In genomic region chr12:17000628-17001027, GRCm38 (mm10) we compare ENCODE assay signal across 8 mouse cellular contexts. TPM values are rescaled to one million over a fixed set of nuclear protein-coding genes. Genes with fewer than 3 reads are reported as not detected.
DNase-seq lines count a peak whose midpoint lies in the region; ATAC-seq and TF ChIP-seq lines count a peak whose summit lies in the region.

No protein-coding gene starts in this region.

- no peaks in the 10 kb centered on the region for H3K9me3 ChIP-seq in neural tube, embryonic 12.5 days
- H3K9me3 ChIP-seq in liver, postnatal 0 days (ENCODE audit: low read length), result no peaks in the 10 kb centered on the region

- no peak for TF ChIP-seq CTCF in liver, postnatal 0 days (IDR thresholded peaks at IDR 0.05; ENCODE audit: low read depth)
- no peak for TF ChIP-seq CTCF in cerebellum, adult 2 months (IDR thresholded peaks at IDR 0.05; ENCODE audit: borderline replicate concordance, insufficient read depth, low read depth, low read length)

- no peak for DNase-seq in neural tube, embryonic 10.5 days (ENCODE audit: extremely low spot score, low spot score)
- DNase-seq in liver, postnatal 0 days, result peak; percentile 34
- peak; percentile 48 for DNase-seq in thymus, postnatal 14 days
- DNase-seq in left cerebral cortex, adult 8-10 months (ENCODE audit: low spot score in 2 of 2), result no peak
- DNase-seq in adrenal gland, postnatal 25 days, result no peak
- DNase-seq in cerebellum, adult 2 months, result no peak

- no peak overlapping the region for H3K4me3 ChIP-seq in neural tube, embryonic 12.5 days
- 0 out of 2 replicates have a peak overlapping the region, but pooled peaks have one; percentile 68 for H3K4me3 ChIP-seq in liver, postnatal 0 days (ENCODE audit: low read depth, low read length)
- H3K4me3 ChIP-seq in cerebellum, adult 2 months (replicated peaks; ENCODE audit: insufficient read depth, low read depth, low read length), result no peak overlapping the region

- peaks cover under 1% of the 10 kb centered on the region; the same call in 1 of the 2 replicates for H3K36me3 ChIP-seq in neural tube, embryonic 12.5 days
- H3K36me3 ChIP-seq in liver, postnatal 0 days (replicated peaks; ENCODE audit: insufficient read depth, low read length), result no peaks in the 10 kb centered on the region; the same call in 1 of the 2 replicates

- WGBS in neural tube, embryonic 12.5 days, result 41% methylated on average over 6 of the region's 6 CpGs
- 29% methylated on average over 6 of the region's 6 CpGs for WGBS in liver, postnatal 0 days (ENCODE audit: insufficient replicate concordance)
- WGBS in cerebellum, adult 2 months, result 75% methylated on average over 6 of the region's 6 CpGs

- peaks cover 38% of the 10 kb centered on the region for H3K27me3 ChIP-seq in neural tube, embryonic 12.5 days (replicated peaks)
- peaks cover 10% of the 10 kb centered on the region; the same call in 1 of the 2 replicates for H3K27me3 ChIP-seq in liver, postnatal 0 days (ENCODE audit: insufficient read depth, low read length)
- peaks cover 2% of the 10 kb centered on the region; the same call in 1 of the 2 replicates for H3K27me3 ChIP-seq in cerebellum, adult 2 months (ENCODE audit: control insufficient read depth, insufficient read depth, low read length)

- no peak for TF ChIP-seq POLR2A in cerebellum, adult 2 months (IDR thresholded peaks at IDR 0.05; ENCODE audit: borderline replicate concordance, insufficient read depth, low read length)

- no peak overlapping the region for H3K27ac ChIP-seq in neural tube, embryonic 12.5 days
- H3K27ac ChIP-seq in liver, postnatal 0 days (ENCODE audit: low read depth), result peak overlapping the region; percentile 73
- no peak overlapping the region for H3K27ac ChIP-seq in cerebellum, adult 2 months (ENCODE audit: insufficient read depth, low read length)

- H3K9ac ChIP-seq in neural tube, embryonic 12.5 days, result no peak overlapping the region
- H3K9ac ChIP-seq in liver, postnatal 0 days (replicated peaks), result no peak overlapping the region

- peaks cover 12% of the 10 kb centered on the region for H3K4me1 ChIP-seq in neural tube, embryonic 12.5 days
- H3K4me1 ChIP-seq in liver, postnatal 0 days (ENCODE audit: insufficient read depth), result peaks cover 22% of the 10 kb centered on the region
- no peaks in the 10 kb centered on the region; the same call in 1 of the 2 replicates for H3K4me1 ChIP-seq in cerebellum, adult 2 months (ENCODE audit: control insufficient read depth, insufficient read depth, low read length)

- peak overlapping the region; percentile 87; the same call in 1 of the 2 replicates for H3K4me2 ChIP-seq in neural tube, embryonic 12.5 days (replicated peaks)
- H3K4me2 ChIP-seq in liver, postnatal 0 days (ENCODE audit: low read depth, low read length), result peak overlapping the region; percentile 79

- ATAC-seq in neural tube, embryonic 12.5 days (ENCODE audit: low FRiP score, low read depth), result no peak
- peak; percentile 60 for ATAC-seq in common myeloid progenitor, adult 5-6 weeks (replicated peaks; ENCODE audit: low read depth, poor library complexity, severe bottlenecking)
- no peak for ATAC-seq in liver, postnatal 0 days

- no peak for TF ChIP-seq EP300 in liver, postnatal 0 days (IDR thresholded peaks at IDR 0.05; ENCODE audit: low read depth)

RNA-seq across cellular contexts. Expression of gene Pqlc3, which starts 0.4 kb away (rescaled TPM):
- 2.3 and 3.0 TPM in 2 replicates for polyA plus RNA-seq in neural tube, embryonic 12.5 days (2016; fragmentation: Nextera tagmentation; extraction: Ambion mirVana)
- 14.1 and 17.2 TPM in 2 replicates for total RNA-seq in common myeloid progenitor, adult 5-6 weeks (2017)
- 6.5 and 6.7 TPM in 2 replicates for polyA plus RNA-seq in liver, postnatal 0 days (2015; fragmentation: Nextera tagmentation; extraction: Ambion mirVana)
- total RNA-seq in left cerebral cortex, adult 8-10 months (2022), result 1 to 10 TPM; 1.2 to 1.9 (median 1.8) TPM
- 11.6 and 13.5 TPM in 2 replicates for total RNA-seq in adrenal gland, postnatal 25 days (2021)
- 0.62 and 1.4 TPM in 2 replicates for polyA plus RNA-seq in cerebellum, adult 2 months (2012; rRNA removed)

RNA-seq across cellular contexts. Expression of gene 2410004P03Rik, which starts 10.9 kb away (rescaled TPM):
- polyA plus RNA-seq in neural tube, embryonic 12.5 days (2016; fragmentation: Nextera tagmentation; extraction: Ambion mirVana), result 0.41 and 1.2 TPM in 2 replicates
- 0.87 TPM in 1 of 2 replicates, not detected in the other for total RNA-seq in common myeloid progenitor, adult 5-6 weeks (2017)
- 0.06 TPM in 1 of 2 replicates, not detected in the other for polyA plus RNA-seq in liver, postnatal 0 days (2015; fragmentation: Nextera tagmentation; extraction: Ambion mirVana)
- 1 to 10 TPM in 1 of 4 experiments, under 1 TPM in 3; 0.74 to 1.1 (median 0.85) TPM for total RNA-seq in left cerebral cortex, adult 8-10 months (2022)
- total RNA-seq in adrenal gland, postnatal 25 days (2021), result not detected in 2 replicates
- 0.90 and 1.1 TPM in 2 replicates for polyA plus RNA-seq in cerebellum, adult 2 months (2012; rRNA removed)

Comparison
In these comparisons a context has a peak if more than half of its experiments do, and no peak if none do; other contexts are left out.
1. DNase-seq: peak in liver, postnatal 0 days (single experiment) and thymus, postnatal 14 days (single experiment); none in neural tube, embryonic 10.5 days (single experiment), left cerebral cortex, adult 8-10 months (0 of 2), adrenal gland, postnatal 25 days (single experiment) and cerebellum, adult 2 months (0 of 2).